Mouse (Mus musculus) cerebellum, adult 8-10 months (tissue): ENCODE data around the gene Hoxc6.

ENCODE experiments used
- DNase-seq: peaks from one replicate; pipeline ENCODE4 v3.0.0; 2022

The Hoxc6 gene

GRCm38 (mm10) chr15:103053210-103053609 is 55.2 kb downstream of the Hoxc6 start:
- DNase-seq: no peak

GRCm38 (mm10) chr15:103056396-103056795 is 58.3 kb downstream of the Hoxc6 start:
- DNase-seq: no peak

GRCm38 (mm10) chr15:103058715-103059114 is 60.7 kb downstream of the Hoxc6 start:
- DNase-seq: no peak

GRCm38 (mm10) chr15:103059393-103059992 is 61.4 kb downstream of the Hoxc6 start:
- DNase-seq: no peak

GRCm38 (mm10) chr15:103060021-103060340 is 61.9 kb downstream of the Hoxc6 start:
- DNase-seq: no peak

GRCm38 (mm10) chr15:103060341-103061130 is 62.5 kb downstream of the Hoxc6 start:
- no peak for DNase-seq

- no peak for DNase-seq
These were observed 63.2 kb downstream of the Hoxc6 start for GRCm38 (mm10) chr15:103061131-103061825.
